Mouse (Mus musculus): ENCODE results near the gene Rab3b. TPM values are rescaled to one million over a fixed set of nuclear protein-coding genes. Genes with fewer than 3 reads are reported as not detected.

Rab3b gene
- 3.9 and 4.3 TPM in 2 replicates for polyA plus RNA-seq (2015; fragmentation: Nextera tagmentation; extraction: Ambion mirVana)

DNA sequence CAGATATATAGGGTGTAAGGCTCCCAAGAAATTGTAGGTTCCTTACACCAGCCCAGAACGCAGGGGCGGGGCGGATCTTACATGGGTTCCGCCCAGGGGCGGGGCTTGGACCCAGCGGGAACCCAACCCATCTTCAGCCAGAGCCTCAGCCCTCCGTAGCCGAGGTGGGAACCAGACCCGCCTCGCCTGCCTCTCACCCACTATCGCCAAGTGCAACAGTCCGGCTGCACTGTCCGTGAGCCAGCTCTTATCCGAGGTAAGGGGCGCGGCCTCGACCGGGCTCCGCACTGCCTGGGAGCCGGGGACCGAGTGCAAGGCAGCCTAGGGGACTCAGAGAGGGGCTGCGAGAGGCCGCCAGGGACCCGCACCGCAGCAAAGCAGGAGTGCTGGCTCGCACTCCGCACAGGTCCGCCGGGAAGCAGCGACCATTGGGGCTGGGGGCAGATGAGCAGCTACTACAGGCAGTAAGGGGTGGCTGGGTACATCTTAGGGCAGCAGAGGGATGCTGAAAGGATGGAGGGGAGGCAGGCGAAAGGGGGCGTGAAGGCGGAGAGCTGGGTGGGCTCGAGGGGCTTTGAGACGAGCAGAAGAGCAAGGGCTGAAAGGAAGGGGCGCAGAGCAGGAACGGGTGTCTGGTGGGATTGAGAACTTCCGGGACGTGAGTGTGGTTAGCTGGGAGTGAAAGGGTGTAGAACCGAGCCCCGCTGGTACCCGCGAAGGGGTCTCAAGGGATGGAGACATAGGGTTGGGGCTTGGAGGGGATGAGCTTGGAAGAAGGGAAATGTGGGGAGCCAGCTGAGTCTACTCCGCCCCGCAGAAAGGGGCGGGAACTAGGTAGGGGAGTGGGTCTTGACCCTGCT, at the start of gene Rab3b:
Gene Rab3b (plus strand): TSS at position 101 of the 860 bp plus-strand sequence.
- H3K4me3 ChIP-seq (ENCODE audit: low read depth, low read length), result peak within 1 kb of the TSS; percentile 49
- peaks cover 11% of the 10 kb centered on the region; the same call in 1 of the 2 replicates for H3K27me3 ChIP-seq (ENCODE audit: insufficient read depth, low read length)
- no peak within 1 kb of the TSS for H3K27ac ChIP-seq (ENCODE audit: low read depth)
- H3K36me3 ChIP-seq (replicated peaks; ENCODE audit: insufficient read depth, low read length), result no peaks in the 10 kb centered on the region
- ATAC-seq (peak; percentile 74), DNase-seq (peak; percentile 83)
- H3K4me1 ChIP-seq (ENCODE audit: insufficient read depth), result peaks cover 12% of the 10 kb centered on the region
- TF ChIP-seq EP300 (IDR thresholded peaks at IDR 0.05; ENCODE audit: low read depth) (no peak), CTCF (IDR thresholded peaks at IDR 0.05; ENCODE audit: low read depth) (no peak)
- H3K4me2 ChIP-seq (ENCODE audit: low read depth, low read length), result peak within 1 kb of the TSS; percentile 80
- no peaks in the 10 kb centered on the region for H3K9me3 ChIP-seq (ENCODE audit: low read length)
- WGBS (ENCODE audit: insufficient replicate concordance), result 1% methylated on average over 46 of the region's 46 CpGs
- peak within 1 kb of the TSS; percentile 46 for H3K9ac ChIP-seq (replicated peaks)

DNA sequence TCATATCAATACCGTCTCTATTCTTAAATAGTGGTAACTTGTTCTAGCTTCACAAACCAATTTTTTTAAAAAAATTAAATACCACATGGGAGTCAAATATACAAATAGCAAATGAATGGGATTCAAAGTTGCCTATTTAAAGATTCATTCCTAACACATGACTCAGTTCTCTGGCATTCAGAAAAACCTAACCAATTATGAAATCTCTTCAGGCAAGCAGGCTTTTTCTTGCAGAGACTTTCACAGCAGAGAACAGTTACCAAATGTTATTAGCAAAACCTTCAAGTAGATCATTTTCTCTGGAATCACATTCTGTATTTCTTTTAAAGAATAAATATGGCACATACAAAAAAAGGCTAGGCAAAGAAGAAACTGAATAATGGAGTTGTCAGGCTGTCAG, 48.2 kb upstream of the Rab3b start:
- H3K9ac ChIP-seq (replicated peaks), result no peak overlapping the region
- H3K27me3 ChIP-seq (ENCODE audit: insufficient read depth, low read length), result no peaks in the 10 kb centered on the region
- ATAC-seq, result no peak
- H3K36me3 ChIP-seq (replicated peaks; ENCODE audit: insufficient read depth, low read length), result peaks cover 19% of the 10 kb centered on the region
- no peak overlapping the region for H3K27ac ChIP-seq (ENCODE audit: low read depth)
- no peak for DNase-seq
- peaks cover 7% of the 10 kb centered on the region; the same call in 1 of the 2 replicates for H3K4me1 ChIP-seq (ENCODE audit: insufficient read depth)
- no peak overlapping the region for H3K4me2 ChIP-seq (ENCODE audit: low read depth, low read length)
- WGBS (ENCODE audit: insufficient replicate concordance), result 83% methylated on average over 1 of the region's 1 CpGs
- TF ChIP-seq EP300 (IDR thresholded peaks at IDR 0.05; ENCODE audit: low read depth) (no peak), CTCF (IDR thresholded peaks at IDR 0.05; ENCODE audit: low read depth) (no peak)
- no peaks in the 10 kb centered on the region for H3K9me3 ChIP-seq (ENCODE audit: low read length)
- H3K4me3 ChIP-seq (ENCODE audit: low read depth, low read length), result no peak overlapping the region

DNA sequence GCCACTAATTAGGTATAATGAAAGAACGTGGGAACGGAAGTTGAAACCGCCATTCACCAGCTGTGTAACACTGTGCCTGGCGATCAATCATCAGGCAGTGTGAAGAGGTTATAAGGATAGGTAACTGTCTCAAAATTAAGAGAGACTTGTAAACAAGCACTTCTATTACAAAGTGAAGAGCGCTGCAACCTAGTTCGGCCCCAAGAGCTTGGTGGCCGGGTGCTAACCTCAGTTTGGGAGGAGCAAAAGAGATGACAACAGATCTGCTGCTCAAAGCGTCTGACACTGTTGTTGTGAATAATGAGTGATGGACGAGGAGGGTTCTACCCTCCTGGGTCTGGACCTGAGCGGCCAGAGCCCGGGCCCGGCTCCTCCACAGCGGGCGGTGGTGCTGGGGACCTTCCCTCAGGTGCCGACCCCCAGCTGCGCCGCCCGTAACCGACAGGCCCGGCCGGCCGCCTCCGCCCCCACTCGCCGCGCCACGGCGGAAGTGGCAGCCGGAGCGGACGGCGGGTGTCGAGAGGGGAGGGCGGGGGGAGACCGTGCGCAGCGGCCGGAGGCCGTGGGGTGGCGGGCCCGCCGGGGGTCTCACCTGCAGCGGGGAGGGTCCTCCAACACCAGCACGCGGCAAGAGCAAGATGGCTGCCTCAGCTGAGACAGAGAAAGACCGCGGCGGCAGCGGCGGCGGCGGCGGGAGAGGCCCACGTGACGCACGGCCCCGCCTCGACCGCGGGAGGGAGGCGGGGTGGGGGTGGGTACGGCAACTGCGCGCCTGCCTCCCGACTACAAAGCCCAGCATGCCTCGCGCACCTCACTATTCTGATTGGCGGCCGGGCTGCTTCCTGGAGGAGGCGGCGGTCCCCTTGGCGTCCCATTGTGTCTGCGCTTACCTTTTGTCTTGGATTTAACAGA, 45.7 kb upstream of the Rab3b start, which contains the start of gene Btf3l4:
Gene Btf3l4 (minus strand): TSS at position 699 of the 912 bp plus-strand sequence.
- DNase-seq, result peak; percentile 96
- peak; percentile 93 for ATAC-seq
- peak within 1 kb of the TSS; percentile 98 for H3K9ac ChIP-seq (replicated peaks)
- H3K9me3 ChIP-seq (ENCODE audit: low read length), result no peaks in the 10 kb centered on the region
- TF ChIP-seq CTCF (IDR thresholded peaks at IDR 0.05; ENCODE audit: low read depth) (no peak), EP300 (IDR thresholded peaks at IDR 0.05; ENCODE audit: low read depth) (no peak)
- H3K4me2 ChIP-seq (ENCODE audit: low read depth, low read length), result peak within 1 kb of the TSS; percentile 95
- 1% methylated on average over 68 of the region's 73 CpGs for WGBS (ENCODE audit: insufficient replicate concordance)
- peaks cover 9% of the 10 kb centered on the region for H3K4me1 ChIP-seq (ENCODE audit: insufficient read depth)
- H3K4me3 ChIP-seq (ENCODE audit: low read depth, low read length), result peak within 1 kb of the TSS; percentile 99
- H3K27ac ChIP-seq (ENCODE audit: low read depth), result peak within 1 kb of the TSS; percentile 94
- peaks cover 9% of the 10 kb centered on the region for H3K36me3 ChIP-seq (replicated peaks; ENCODE audit: insufficient read depth, low read length)
- H3K27me3 ChIP-seq (ENCODE audit: insufficient read depth, low read length), result no peaks in the 10 kb centered on the region

DNA sequence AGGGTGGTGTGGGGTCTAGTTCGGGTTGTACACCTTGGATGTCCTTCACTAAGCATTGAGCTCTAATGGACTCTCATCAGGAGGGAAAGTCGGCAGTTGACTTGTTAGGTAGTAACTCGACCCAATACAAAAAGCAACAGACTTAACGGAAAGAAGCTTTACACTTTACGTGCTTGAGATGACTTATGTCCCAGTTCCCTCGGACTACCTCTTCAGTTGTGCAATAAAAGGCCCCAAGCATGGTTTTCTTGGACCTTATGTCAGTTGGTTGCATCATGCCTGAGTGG, 45.1 kb upstream of the Rab3b start:
- H3K27me3 ChIP-seq (ENCODE audit: insufficient read depth, low read length), result no peaks in the 10 kb centered on the region
- H3K4me3 ChIP-seq (ENCODE audit: low read depth, low read length), result peak overlapping the region; percentile 99
- H3K9me3 ChIP-seq (ENCODE audit: low read length), result no peaks in the 10 kb centered on the region
- H3K27ac ChIP-seq (ENCODE audit: low read depth), result peak overlapping the region; percentile 94
- DNase-seq (no peak), ATAC-seq (peak; percentile 55)
- H3K36me3 ChIP-seq (replicated peaks; ENCODE audit: insufficient read depth, low read length), result peaks cover 7% of the 10 kb centered on the region
- WGBS (ENCODE audit: insufficient replicate concordance), result under 1% methylated on average over 6 of the region's 6 CpGs
- peak overlapping the region; percentile 98 for H3K9ac ChIP-seq (replicated peaks)
- H3K4me1 ChIP-seq (ENCODE audit: insufficient read depth), result peaks cover 9% of the 10 kb centered on the region
- TF ChIP-seq CTCF (IDR thresholded peaks at IDR 0.05; ENCODE audit: low read depth) (no peak), EP300 (IDR thresholded peaks at IDR 0.05; ENCODE audit: low read depth) (no peak)
- peak overlapping the region; percentile 95 for H3K4me2 ChIP-seq (ENCODE audit: low read depth, low read length)

DNA sequence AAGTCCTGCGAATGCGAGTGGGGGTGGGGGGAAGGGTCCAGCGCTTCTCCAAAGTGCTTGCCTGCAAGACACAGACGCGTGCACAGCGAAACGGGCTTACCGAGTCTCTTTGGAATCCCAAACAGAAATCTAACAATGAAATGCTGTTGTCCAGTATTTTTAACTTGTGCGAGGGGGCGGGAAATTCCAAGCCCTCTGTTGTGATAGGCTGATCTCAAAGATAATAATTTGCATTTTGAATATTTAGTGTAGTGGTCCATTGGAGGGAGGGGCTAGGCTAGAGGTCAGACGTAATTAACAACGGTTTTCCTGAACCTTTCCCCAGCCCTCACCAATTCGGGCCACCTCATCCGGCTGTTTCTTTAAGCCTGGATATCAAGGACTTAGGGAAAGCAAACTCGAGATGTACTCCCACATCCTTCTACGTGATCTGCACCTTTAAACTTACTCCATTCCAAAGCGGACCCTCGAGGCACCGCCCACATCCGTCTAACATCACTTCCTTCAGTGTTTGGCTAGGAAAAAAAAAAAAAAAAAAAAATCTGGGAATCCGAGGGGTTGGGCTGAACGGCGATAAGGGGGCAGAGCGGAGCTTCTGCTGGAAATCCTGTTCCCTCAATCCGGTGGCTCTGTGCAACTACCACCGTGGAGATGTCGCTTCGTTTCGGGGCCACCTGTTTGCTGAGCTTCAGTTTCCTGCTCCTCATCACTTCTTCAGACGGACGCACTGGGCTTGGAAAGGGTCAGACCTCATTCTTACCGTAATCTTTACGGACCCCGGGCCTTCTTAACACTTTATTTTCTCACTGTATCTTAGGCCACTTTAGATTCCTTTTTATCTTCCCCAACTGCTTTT, 44.5 kb upstream of the Rab3b start, which contains the start of gene Txndc12:
Gene Txndc12 (plus strand): TSS at position 487 of the 856 bp plus-strand sequence.
- peak within 1 kb of the TSS; percentile 95 for H3K4me2 ChIP-seq (ENCODE audit: low read depth, low read length)
- ATAC-seq, result peak; percentile 67
- under 1% methylated on average over 34 of the region's 34 CpGs for WGBS (ENCODE audit: insufficient replicate concordance)
- no peaks in the 10 kb centered on the region for H3K9me3 ChIP-seq (ENCODE audit: low read length)
- peaks cover 9% of the 10 kb centered on the region for H3K4me1 ChIP-seq (ENCODE audit: insufficient read depth)
- H3K4me3 ChIP-seq (ENCODE audit: low read depth, low read length), result peak within 1 kb of the TSS; percentile 99
- H3K27ac ChIP-seq (ENCODE audit: low read depth), result peak within 1 kb of the TSS; percentile 94
- peak; percentile 82 for DNase-seq
- peak within 1 kb of the TSS; percentile 98 for H3K9ac ChIP-seq (replicated peaks)
- H3K36me3 ChIP-seq (replicated peaks; ENCODE audit: insufficient read depth, low read length), result peaks cover 5% of the 10 kb centered on the region; the same call in 1 of the 2 replicates
- TF ChIP-seq CTCF (IDR thresholded peaks at IDR 0.05; ENCODE audit: low read depth) (no peak), EP300 (IDR thresholded peaks at IDR 0.05; ENCODE audit: low read depth) (0 out of 2 replicates have a peak, but pooled peaks have one; percentile 6)
- H3K27me3 ChIP-seq (ENCODE audit: insufficient read depth, low read length), result no peaks in the 10 kb centered on the region
